Mouse (Mus musculus): Measurements from ENCODE around the gene Sipa1.
"Not testable (repeated sequence)": the region's sequence is repeated elsewhere in the genome, so short reads cannot be mapped to it uniquely, and the experiment has no call there.

Sipa1 gene

DNA sequence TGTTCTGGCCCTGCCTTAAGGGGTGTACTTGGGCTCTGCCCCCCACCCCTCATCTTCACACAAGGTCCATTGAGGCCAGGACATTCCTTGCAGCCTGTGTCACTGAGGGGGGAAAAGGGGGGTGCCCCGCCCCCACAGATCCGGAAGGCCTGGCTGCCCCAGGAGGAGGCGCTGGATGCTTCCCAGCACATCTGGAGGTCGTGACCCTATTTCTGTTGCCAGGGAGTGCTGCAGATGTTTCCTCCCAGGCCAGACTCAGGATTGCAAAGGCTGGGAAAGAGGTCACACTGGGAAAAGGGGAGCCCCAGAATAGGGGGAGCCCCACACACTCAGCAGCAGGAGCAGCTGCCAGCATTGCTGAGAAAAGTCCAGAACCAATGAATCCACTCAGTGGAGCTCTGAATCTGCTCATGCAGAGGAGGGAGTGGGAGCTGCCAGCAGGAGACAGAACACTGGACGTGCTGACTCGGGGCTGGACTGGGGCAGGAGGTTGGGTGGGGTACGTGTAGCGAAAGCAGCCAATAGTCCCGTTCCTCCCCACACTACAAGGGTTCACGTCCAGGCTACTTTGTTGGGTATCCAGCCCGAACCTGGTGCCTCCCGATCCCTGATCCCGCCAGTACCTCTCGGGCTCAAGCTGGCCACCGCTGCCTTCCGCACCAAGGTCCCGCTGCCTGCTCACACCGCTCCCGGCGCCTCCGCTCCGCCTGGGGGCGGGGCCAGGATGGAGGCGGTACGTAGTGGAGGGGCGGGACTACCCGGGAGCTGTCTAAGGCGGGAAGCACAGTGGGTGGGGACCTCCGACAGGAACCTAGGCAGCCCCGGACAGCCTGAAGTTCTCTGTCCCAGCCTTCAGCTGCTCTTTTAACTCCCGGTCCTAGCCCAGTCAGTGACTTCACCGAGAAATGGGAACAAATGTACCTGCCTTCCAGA is at the start of gene Sipa1:
Gene Sipa1, minus strand, starts transcription at position 727 of the 933 bp plus-strand sequence.
- peak; percentile 78 for ATAC-seq (ENCODE audit: low TSS enrichment)

DNA sequence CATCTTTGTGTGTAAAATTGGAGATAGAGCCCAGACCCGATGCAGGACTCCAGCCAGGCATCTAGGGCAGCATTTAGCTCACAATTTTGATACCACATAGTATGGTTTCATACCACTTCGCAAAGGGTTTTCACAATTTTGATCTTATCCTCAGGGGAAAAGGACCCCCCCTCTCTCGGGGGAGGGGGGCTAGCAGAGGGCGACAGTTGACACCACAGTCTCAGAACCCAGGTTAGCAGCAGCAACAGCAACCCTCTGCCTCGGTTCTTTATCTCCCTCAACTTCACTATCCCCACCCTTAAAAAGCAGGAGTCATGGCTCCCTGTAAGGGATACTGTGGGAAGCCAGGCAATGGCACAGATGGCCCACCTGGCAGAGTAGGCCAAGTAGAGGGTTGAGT is 49.7 kb upstream of the Sipa1 start:
- no peak for ATAC-seq (ENCODE audit: low TSS enrichment)

DNA sequence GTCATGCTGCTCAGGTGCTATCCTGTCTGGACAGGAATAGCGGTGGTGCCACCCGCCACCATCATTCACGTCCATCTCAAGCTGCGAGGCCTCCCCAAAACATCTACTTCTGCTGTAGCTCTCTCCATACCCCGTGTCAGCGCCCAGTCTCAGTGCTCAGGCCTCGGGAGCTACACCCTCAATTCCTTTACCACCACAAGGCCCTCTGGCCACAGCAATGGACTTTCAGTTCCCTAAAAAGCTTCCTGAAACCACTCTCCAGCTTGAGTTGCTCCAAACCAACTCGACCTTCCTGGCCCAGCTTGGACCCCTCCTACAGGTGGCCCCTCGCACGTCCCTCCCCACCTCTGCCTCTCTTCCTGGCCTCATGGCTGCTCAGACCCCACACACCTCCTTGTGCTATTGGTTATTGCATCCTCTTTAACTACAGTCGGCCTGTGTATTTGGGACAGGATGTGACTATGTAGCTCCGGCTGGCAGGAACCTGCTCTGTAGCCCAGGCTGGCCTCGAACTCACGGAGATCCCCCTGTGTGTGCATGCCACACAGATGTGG is 48.5 kb upstream of the Sipa1 start:
- ATAC-seq (ENCODE audit: low TSS enrichment): no peak

DNA sequence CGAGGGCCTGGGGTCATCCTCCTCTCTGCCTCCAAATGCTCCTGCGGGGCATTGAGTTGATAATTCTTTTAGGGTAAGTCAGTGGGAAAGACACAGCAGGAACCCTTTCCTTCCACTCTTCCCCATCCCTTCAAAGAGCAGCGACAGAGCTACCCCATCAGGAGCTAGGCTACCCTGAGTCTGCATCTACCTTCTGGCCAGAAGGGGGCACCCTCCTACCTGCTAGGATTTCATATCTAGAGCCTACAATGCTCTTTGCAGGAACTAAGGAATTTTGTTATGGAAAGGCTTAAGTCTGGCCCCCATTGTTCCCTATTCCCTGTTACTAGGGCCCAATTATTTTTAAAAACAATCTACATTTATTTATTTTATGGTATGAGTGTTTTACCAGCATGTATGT is 47.7 kb upstream of the Sipa1 start:
- peak; percentile 81; the same call in 1 of the 2 replicates for ATAC-seq (ENCODE audit: low TSS enrichment)

DNA sequence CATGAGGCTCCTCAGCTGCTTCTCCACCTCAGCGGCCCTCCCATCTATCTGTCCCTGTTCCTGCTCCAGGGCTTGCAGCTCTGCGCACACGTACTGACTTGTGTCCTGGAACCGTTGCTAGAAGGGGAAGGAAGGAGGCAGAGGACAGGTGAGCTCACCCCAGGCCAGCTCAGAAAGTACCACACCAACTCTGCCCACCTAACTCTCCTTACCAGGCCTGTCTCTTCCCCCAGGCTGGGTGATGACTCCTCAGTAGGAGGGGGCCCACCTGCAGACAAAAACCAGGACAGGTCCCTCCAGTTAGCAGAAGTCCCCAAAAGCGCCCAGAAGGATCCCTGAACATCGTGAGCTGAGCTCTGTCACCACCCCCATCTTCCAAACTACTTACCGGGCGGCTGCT is 47.1 kb upstream of the Sipa1 start:
- no peak for ATAC-seq (ENCODE audit: low TSS enrichment)

DNA sequence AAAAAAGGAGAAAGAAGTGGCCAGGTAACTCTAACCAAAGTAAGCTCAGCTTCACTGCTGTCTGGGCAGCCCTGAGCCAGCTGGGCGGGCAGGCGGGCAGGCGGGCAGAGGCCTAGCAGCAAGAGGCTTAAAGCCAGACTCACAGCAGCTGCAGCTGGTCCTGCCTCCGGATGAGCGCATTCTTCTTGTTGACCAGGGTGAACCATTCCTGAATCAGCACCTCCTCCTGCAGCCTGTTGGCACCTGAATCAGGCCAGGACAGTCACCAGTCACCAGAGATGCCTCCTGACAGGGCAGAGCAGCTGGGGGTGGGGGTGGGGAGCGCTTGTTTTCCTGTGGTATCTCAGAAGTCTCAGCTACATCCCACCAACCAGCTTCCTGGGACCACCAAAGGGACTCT is 46.6 kb upstream of the Sipa1 start:
- no peak for ATAC-seq (ENCODE audit: low TSS enrichment)

DNA sequence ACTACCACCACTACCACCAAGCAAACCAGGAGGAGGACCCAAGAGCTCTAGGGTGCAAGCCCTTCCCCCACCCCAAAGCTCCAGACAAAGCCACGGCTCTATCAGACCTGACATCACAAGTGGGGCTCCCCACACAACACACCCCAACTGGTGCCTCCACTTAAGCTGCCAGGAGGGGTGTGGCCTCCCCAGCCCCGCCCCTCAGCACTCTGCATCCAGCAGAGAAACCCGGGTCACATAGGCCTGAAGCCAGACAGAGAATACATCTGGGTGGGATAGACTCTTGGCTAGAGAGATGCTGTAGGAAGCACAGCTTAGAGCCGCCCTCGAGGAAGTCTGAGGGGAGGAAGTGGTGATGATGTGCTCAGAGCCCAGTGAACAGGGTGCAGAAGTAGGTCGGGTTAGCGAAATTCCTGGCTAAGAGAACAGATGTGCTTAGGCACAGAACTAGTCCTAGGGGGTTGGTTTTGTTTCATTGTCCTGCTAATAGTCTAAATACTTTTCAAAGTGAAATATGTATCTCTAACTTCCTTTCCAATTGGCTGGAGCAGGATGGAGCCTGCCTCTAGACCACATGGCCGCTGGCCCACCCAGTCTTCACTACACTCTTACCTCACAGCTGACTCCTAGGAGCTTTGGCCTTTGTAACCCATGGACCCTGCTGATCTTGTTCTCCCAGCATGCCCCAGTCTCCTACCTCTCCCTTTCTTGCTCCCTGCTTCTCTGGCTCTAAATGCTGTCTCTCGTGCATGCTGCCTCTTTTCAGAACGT is 41.5 kb upstream of the Sipa1 start:
- no peak; the same call in 1 of the 2 replicates for ATAC-seq (ENCODE audit: low TSS enrichment)

DNA sequence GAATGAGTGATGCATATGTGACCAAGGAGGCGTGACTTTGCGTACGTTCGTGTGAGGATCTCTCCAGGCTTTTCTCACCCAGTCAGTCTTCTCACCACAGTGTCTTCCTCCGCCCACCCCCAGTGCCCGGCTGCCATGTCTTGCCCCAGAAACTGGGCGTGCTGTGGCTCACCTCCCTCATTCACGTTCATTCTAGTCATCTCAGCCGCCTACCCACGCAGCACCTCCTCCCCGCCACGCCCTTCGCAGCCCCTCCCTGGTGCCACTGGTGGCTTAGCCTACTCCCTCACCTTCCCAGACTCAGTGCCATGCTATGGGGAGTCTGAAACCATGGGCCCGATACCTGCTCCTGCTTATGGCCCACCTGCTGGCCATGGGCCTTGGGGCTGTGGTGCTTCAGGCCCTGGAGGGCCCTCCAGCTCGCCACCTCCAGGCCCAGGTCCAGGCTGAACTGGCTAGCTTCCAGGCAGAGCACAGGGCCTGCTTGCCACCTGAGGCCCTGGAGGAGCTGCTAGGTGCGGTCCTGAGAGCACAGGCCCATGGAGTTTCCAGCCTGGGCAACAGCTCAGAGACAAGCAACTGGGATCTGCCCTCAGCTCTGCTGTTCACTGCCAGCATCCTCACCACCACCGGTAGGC is 40.8 kb upstream of the Sipa1 start, which contains the start of gene Kcnk7:
Gene Kcnk7, plus strand, starts transcription at position 205 of the 638 bp plus-strand sequence.
- ATAC-seq (ENCODE audit: low TSS enrichment): peak; percentile 47; the same call in 1 of the 2 replicates

DNA sequence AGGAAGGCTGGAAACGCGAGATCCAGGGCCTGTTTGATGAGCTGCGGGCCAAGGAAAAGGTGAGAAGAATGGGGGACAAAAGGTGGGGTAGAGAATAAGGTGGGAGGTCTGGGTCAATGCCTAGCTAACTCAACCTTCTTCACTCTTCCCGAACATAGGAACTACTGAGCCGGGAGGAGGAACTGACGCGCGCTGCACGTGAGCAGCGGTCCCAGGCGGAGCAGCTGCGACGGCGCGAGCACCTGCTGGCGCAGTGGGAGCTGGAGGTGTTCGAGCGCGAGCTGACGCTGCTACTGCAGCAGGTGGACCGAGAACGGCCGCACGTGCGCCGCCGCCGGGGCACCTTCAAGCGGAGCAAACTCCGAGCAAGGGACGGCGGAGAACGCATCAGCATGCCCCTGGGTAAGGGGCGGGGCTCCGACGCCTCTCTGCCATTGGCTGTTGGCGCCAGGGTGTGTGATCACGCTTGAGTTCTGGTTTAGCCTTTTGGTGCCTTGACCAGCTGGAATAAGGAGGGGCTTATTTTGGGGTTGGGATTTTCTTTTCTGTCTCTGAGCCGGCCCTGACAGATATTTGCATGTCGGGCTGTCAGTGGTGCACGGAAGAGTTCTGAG is 32.4 kb upstream of the Sipa1 start:
- no peak for ATAC-seq (ENCODE audit: low TSS enrichment)

DNA sequence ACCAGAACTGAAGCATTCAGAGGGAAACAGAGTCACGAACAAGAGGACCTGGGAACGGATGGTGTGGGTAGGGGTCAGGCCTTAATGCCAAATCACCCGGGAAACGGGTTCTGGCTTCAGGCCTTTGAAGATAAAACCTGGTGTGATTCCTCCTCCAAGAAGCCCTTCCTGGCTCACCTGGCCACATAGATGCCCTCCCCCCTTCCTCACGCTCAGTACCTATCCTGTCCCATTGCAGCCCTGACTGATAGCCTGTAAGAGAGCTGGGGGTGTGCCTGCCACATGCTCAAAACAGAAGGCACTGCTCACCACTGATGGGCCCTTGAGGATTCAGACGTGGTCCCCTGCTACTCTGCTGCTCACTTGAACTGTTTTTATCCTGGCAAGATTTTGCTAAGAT is 30.3 kb upstream of the Sipa1 start:
- no peak for ATAC-seq (ENCODE audit: low TSS enrichment)

DNA sequence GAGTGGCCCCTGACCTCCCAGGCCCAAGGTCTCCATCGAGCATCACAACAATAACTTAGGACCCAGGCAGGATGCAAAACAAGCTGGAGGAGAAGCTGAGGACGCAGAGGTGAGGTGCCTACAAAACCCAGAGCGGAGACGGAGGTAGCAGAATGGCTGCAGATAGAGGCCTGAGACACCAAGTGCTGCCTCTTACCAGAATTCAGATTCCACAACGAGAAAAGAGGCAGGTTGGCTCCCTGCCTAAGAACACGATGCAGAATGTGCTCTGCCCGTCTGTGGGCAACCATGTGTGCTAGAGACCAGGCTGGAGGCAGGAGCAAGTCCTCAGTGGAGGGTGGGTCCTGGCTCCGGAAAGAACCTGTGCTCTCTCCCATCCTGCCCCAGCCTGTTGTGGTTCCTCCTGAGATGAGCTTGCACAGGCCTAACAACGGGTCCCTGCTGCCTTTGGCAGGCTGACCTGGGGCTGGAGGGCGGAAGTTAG is 29.4 kb upstream of the Sipa1 start:
- no peak for ATAC-seq (ENCODE audit: low TSS enrichment)

DNA sequence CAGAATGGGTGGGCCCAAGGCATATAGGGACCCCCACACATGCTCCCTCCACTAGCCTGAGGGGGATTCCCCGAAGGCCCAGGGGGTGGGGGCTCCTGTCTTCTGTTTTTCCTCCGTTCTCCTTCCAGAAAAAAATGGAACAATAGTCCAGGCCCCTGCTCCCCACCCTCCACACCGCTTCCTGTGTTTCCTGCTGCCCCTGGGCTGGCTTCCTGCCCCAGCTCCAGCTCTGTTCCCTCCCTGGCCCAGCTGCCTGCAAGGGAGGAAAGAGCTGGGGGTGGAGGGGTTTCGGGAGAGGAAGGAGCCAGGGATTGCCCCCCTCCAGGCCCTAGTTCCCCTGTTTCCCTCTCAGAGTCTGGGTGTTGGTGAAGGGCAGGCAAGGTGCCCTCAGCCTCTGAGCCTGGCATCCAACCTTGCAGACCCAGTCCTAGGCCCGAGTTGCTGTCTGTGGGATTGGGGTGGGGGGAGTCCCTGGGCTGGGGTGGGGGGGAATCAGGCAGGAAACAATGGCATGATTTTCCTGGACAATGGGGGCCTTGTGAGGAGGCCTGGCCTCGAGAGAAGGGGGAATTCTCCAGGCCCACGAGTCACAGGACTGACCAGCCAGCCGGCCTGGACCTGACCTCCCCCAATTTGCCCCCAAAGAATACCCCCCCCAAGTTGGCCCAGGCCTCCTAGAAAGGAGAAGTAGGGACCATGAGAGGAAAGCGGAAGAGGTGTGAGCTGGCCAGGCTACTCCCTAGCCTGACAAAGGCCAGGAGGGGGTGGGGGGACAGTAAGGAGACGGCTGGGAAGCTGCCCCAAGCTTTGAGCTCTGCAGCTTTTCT is 28.8 kb upstream of the Sipa1 start:
- no peak for ATAC-seq (ENCODE audit: low TSS enrichment)

DNA sequence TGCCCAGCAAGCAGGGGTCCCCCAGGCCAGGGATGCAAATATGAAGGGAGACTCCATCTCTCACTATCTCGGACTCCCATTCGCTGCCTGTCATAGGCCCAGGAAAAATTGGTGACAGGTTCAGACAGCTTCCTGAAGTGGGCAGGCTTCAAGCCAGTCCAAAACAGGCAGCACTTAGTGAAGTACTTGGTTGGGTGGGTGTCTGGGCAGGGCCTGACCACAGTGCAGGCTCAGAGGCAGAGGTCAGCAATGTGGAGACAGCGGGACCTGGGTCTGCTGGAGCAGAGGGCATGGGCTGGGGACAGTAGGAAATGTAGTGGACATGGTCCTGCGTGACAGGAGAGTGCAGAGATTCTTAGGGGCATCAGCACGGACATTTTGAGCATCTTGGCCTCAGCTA is 28.1 kb upstream of the Sipa1 start:
- ATAC-seq (ENCODE audit: low TSS enrichment): no peak

DNA sequence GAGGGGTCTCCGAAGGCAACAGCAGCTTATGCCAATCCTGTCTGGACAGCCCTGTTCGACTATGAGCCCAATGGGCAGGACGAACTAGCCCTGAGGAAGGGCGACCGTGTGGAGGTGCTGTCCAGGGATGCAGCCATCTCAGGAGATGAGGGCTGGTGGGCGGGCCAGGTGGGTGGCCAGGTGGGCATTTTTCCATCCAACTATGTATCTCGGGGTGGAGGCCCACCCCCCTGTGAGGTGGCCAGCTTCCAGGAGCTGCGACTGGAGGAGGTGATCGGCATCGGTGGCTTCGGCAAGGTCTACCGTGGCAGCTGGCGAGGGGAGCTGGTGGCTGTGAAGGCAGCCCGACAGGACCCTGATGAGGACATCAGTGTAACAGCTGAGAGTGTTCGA is 26.8 kb upstream of the Sipa1 start:
- ATAC-seq (ENCODE audit: low TSS enrichment): no peak

DNA sequence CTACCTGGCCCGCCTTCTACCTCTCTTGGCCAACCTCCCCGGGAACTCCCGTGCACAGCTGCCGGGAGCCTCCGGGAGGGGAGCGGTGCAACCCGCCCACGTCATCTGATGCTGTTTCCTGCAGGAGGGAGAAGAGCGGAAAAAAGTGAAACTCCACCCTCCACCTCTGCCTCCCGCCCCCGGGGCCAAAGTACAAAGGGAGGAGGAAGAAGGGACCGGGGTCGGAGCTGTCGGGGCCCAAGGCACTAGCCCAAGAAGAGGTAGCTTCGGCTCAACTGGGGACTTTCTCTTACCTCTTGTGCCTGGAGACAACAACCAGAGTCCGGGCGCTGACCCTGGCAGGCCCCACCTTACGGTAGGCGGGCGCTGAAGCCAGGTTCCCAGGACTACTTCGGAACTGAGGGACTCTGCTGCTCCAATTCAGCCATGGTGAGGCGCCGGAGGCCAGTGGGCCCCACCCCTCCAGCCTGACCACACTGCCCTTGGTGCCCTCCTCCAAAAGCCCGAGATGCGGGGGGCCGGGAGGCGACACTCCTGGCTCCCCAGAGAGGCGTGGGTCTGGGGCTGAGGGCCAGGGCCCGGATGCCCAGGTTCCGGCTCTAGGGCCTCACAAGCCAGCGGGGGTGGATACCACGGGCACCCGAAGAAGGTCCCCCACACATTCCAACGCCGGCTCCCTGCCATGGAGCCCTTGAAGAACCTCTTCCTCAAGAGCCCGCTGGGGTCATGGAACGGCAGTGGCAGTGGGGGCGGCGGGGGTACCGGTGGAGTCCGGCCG is 26.2 kb upstream of the Sipa1 start:
- ATAC-seq (ENCODE audit: low TSS enrichment): peak; percentile 23; the same call in 1 of the 2 replicates

DNA sequence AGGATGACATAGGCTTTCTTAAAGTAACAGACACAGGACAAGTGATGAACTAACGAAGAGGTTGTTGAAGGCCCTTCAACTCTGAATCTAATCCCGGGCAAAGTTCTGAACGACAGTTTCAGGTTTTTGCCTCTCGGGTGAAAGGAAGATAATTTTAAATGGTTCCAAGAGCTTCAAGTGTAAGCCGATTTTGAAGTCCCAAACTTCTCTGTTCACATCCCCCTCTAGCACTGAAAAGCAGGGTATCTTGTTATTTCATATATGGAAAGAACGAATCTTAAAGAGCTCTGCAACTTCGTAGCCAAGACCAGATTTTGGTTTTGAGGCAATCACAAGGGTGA is 25.6 kb upstream of the Sipa1 start:
- ATAC-seq (ENCODE audit: low TSS enrichment): no peak

DNA sequence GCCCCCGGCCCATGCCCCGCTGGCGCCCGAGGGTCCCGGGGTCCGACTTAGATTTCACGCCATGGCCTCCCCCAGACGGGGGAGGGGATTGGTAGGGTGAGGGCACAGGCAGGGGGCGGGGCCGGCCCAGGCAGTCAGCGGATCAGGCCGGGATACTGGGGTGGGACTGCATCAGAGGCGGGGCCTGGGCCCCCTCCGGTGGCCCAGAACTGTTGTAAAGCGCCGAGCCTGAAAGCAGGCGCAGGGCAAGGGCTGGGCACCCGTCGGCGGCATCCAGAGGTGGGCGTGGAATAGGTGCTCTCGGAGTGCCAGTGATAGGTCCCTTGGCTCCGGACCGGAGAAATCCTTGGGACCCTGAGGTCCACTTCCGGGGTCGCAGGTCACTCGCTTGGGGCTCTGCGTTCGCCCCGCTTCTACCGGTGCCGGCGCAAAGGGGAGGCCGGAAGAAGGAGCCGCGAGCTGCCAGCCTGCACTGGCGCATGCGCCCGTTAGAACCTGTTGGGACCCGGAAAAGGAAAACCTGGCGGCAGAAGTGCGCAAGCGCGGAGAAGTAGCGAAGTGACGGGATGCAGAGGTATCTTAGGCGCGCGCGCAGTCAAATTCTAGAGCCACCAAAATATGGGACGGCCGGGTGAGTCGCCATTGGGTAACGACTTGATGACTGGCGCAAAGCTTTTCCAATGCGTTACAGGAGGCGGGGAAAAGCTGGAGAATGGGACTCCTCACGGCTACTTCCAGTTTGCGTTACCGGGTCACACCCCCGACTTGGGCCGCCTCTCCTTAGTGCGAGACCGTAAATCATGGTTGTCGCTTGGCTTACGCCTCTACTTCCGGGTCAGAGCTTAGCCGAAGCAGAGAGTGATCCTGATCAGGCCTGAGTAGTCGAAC is 24.9 kb upstream of the Sipa1 start, which contains the start of the genes Map3k11 and Pcnx3:
Gene Map3k11, plus strand, starts transcription at position 543 of the 888 bp plus-strand sequence.
Gene Pcnx3, minus strand, starts transcription at position 709 of the 888 bp plus-strand sequence.
- ATAC-seq (ENCODE audit: low TSS enrichment): peak; percentile 88

DNA sequence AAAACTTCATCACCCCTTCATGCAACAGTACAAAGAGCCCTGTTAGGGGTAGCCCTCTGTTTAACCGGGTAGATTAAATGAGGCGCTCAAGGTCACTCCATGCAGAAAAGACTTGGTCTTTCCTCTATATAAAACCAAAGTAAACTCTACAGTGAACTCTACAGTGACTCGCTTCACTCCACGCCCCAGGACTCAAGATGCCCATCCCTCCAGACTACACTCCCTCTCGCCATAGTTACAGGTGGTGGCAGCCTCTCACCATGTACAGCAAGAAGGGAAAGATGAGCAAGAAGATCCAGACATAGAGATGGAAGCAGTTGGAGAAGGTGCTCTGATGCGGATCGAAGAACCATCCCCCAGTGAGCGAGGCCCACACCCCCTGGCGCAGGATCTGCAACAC is 24.2 kb upstream of the Sipa1 start:
- ATAC-seq (ENCODE audit: low TSS enrichment): no peak

DNA sequence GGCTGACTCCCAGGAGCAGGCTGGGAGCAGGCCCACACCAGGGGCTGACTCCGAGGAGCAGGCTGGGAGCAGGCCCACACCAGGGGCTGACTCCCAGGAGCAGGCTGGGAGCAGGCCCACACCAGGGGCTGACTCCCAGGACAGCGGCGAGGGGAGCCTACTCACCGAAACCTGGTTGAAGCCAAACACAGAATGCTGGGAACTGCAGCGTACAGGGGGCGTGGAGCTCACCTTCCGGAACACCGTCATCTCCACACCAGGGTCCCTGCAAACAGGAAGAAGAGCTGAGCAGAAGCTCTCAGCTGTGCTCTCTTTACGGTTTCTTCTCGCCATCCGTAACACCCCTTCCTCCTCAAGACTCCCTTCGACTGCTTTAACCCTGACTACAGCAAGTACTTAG is 23.4 kb upstream of the Sipa1 start:
- not testable (repeated sequence) for ATAC-seq (ENCODE audit: low TSS enrichment)

Data from frontal cortex, adult (tissue).